25 mouse cellular contexts compared by ENCODE assay signal in the genomic region with DNA sequence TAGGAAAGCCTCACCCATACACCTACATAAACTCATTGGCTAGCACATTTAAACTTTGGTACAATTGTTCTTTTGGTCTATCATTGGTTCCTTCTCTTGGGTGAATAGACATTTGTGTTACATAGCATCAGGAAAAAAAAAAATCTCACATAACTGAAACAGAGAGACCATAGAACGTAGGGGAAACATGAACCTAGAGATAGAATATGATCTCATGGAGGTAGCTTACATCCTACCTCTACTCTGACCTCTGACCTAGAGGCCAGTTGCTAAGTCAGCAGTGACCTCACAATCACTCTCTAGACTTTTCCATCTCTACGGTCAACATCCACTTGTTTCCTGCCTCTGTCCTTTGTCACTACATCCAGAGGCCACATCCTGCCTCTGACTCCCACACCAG. TPM values are rescaled to one million over a fixed set of nuclear protein-coding genes. Genes with fewer than 3 reads are reported as not detected.
A peak's percentile ranks its signal among the peaks of the same experiment; 100 is the strongest.
DNase-seq lines count a peak whose midpoint lies in the region; TF ChIP-seq lines count a peak whose summit lies in the region.
"Had no signal": no experiment of that assay in that cellular context is flagged by ENCODE, and none has a peak within 500 bp of the region (broad histone marks: within the 10 kb centered on the region; RNA-seq: fewer than 3 reads in every experiment).

A gene (plus strand): TSS at position 301 of the 400 bp plus-strand sequence.

- no peak for TF ChIP-seq CTCF in testis, adult 2 months (IDR thresholded peaks at IDR 0.05; ENCODE audit: control insufficient read depth, insufficient read depth, insufficient replicate concordance, low read depth, low read length)

- H3K4me1 ChIP-seq in testis, adult 2 months (ENCODE audit: control insufficient read depth, insufficient read depth, low read length), result no peaks in the 10 kb centered on the region

- peak; percentile 35; the same call in 1 of the 2 replicates for TF ChIP-seq POLR2A in testis, adult 2 months (IDR thresholded peaks at IDR 0.05; ENCODE audit: control insufficient read depth, low read depth, low read length)

- peak; percentile 72 for DNase-seq in heart, adult 11 months
- no peak for DNase-seq in heart, adult 18-20 months
- DNase-seq in testis, postnatal 14 days (ENCODE audit: low spot score), result no peak
- DNase-seq: adrenal gland, adult 2 months; adrenal gland, adult 8-10 months; adrenal gland, postnatal 10 days; adrenal gland, postnatal 14 days; adrenal gland, postnatal 25 days; adrenal gland, postnatal 36 days; B cell, adult 2 months; cerebellum, adult 11 months; cerebellum, adult 11-12 months; cerebellum, adult 18-20 months had no signal

- no peaks in the 10 kb centered on the region for H3K36me3 ChIP-seq in testis, adult 2 months (ENCODE audit: control insufficient read depth, insufficient read depth, low read length)
- H3K36me3 ChIP-seq: G1E had no signal

- H3K27ac ChIP-seq in testis, adult 2 months (ENCODE audit: control insufficient read depth, insufficient read depth, low read depth, low read length), result no peak within 1 kb of the TSS

- peak within 1 kb of the TSS; percentile 77 for H3K4me3 ChIP-seq in testis, adult 2 months (ENCODE audit: control insufficient read depth, low read depth, low read length)

- H3K27me3 ChIP-seq in testis, adult 2 months (ENCODE audit: control insufficient read depth, insufficient read depth, low read length), result no peaks in the 10 kb centered on the region

RNA-seq across cellular contexts. Expression of the gene that starts here (rescaled TPM):
- not detected for total RNA-seq in heart, adult 18-20 months (2021)
- polyA plus RNA-seq in testis, adult 2 months (2012; rRNA removed), result 284 and 307 TPM in 2 replicates
- total RNA-seq: adrenal gland, adult 18-20 months; adrenal gland, adult 2 months; adrenal gland, postnatal 10 days; adrenal gland, postnatal 14 days; adrenal gland, postnatal 25 days; adrenal gland, postnatal 36 days; adrenal gland, postnatal 4 days; CH12.LX; ES-E14; G1E; MEL had no signal
- polyA plus RNA-seq: activated CD4-positive, CD25-positive, alpha-beta regulatory T cell, adult 4 months; adrenal gland, adult 2 months; brain, embryonic 14.5 days; C2C12; CD4-positive, CD25-positive, alpha-beta regulatory T cell, adult 4 months; G1E; Patski had no signal
